Mouse (Mus musculus) CH12.LX (cell line): ENCODE data around the gene Fggy. TPM values are rescaled to one million over a fixed set of nuclear protein-coding genes. Genes with fewer than 3 reads are reported as not detected.

Experiments used
- DNase-seq: peaks from one replicate; pipeline ENCODE4 v3.0.0-alpha.2; 2013; ENCODE audit errors: extremely low read depth
- H3K27ac ChIP-seq: 2 replicates; pipeline ENCODE4 v1.5.1; 2012; ENCODE audit warnings: low read depth, mild to moderate bottlenecking, control low read depth, moderate library complexity; ENCODE audit not compliant: insufficient read depth
- H3K27me3 ChIP-seq: replicated peaks from 2 replicates; pipeline ENCODE3; 2012; ENCODE audit warnings: inconsistent platforms
- H3K36me3 ChIP-seq, 2 experiments: replicated peaks in 1 of 2; 2 replicates each; pipeline versions ENCODE3 to v1.6.1; 2012; ENCODE audit warnings: inconsistent platforms in 1 of 2, low read length in 1 of 2, mild to moderate bottlenecking in 1 of 2, mixed read lengths in 1 of 2, moderate library complexity in 1 of 2; ENCODE audit not compliant: control insufficient read depth in 1 of 2, insufficient read depth in 1 of 2
- H3K4me1 ChIP-seq, 2 experiments: 2 replicates each; pipeline ENCODE4 v1.6.1; 2012; ENCODE audit warnings: inconsistent platforms in 1 of 2, moderate library complexity in 1 of 2; ENCODE audit not compliant: insufficient read depth in 2 of 2, control insufficient read depth in 1 of 2
- H3K4me2 ChIP-seq: 2 replicates; pipeline ENCODE4 v1.6.1; 2012; ENCODE audit warnings: low read depth, mild to moderate bottlenecking, control low read depth; ENCODE audit not compliant: poor library complexity, insufficient read depth, severe bottlenecking
- H3K4me3 ChIP-seq, 3 experiments: fragments of 150-350 bp in 1 of 3; sonication (generic) in 1 of 3; replicated peaks in 1 of 3; 2 replicates each; pipeline versions ENCODE3 to v1.5.1; 2011 to 2012; ENCODE audit warnings: low read depth in 2 of 3, low read length in 2 of 3, mild to moderate bottlenecking in 2 of 3, moderate library complexity in 2 of 3, control low read depth in 1 of 3, improper control_type of control experiment in 1 of 3, inconsistent platforms in 1 of 3, mixed read lengths in 1 of 3; ENCODE audit not compliant: poor library complexity in 1 of 3
- H3K79me2 ChIP-seq: replicated peaks from 2 replicates; pipeline ENCODE4 v1.6.1; 2012; ENCODE audit warnings: mild to moderate bottlenecking, moderate library complexity; ENCODE audit not compliant: control insufficient read depth, poor library complexity, insufficient read depth, severe bottlenecking; ENCODE audit errors: extremely low read depth
- H3K9ac ChIP-seq: 2 replicates; pipeline ENCODE4 v1.6.1; 2012; ENCODE audit warnings: low read depth, mild to moderate bottlenecking, control low read depth, moderate library complexity; ENCODE audit not compliant: insufficient read depth
- H3K9me3 ChIP-seq: replicated peaks from 2 replicates; pipeline ENCODE3; 2012; ENCODE audit warnings: low read length, inconsistent platforms, mixed read lengths
- BHLHE40 ChIP-seq: IDR thresholded peaks from 2 replicates; pipeline ENCODE4 v1.6.1; 2011; ENCODE audit warnings: mild to moderate bottlenecking, low read depth, low read length, improper control_type of control experiment
- CHD2 ChIP-seq: IDR thresholded peaks from 2 replicates; pipeline ENCODE4 v1.6.1; 2011; ENCODE audit warnings: low read length, improper control_type of control experiment
- E2F4 ChIP-seq: IDR thresholded peaks from 2 replicates; pipeline ENCODE4 v1.6.1; 2011; ENCODE audit warnings: low read depth, low read length, improper control_type of control experiment; ENCODE audit not compliant: insufficient replicate concordance
- ELF1 ChIP-seq: IDR thresholded peaks from 2 replicates; pipeline ENCODE4 v1.6.1; 2014; ENCODE audit warnings: low read depth, mild to moderate bottlenecking, inconsistent platforms, low read length, improper control_type of control experiment
- ETS1 ChIP-seq: conservative IDR thresholded peaks from 2 replicates; pipeline ENCODE4 v1.6.1; 2012; ENCODE audit warnings: low read depth, mild to moderate bottlenecking, inconsistent platforms, low read length, improper control_type of control experiment, moderate library complexity
- GABPA ChIP-seq: IDR thresholded peaks from 2 replicates; pipeline ENCODE4 v1.6.1; 2012; ENCODE audit warnings: low read depth, low read length, improper control_type of control experiment, inconsistent platforms; ENCODE audit not compliant: insufficient replicate concordance
- HCFC1 ChIP-seq: IDR thresholded peaks from 2 replicates; pipeline ENCODE4 v1.6.1; 2012; ENCODE audit warnings: low read depth, mild to moderate bottlenecking, inconsistent platforms, low read length, improper control_type of control experiment
- JUN ChIP-seq: IDR thresholded peaks from 2 replicates; pipeline ENCODE4 v1.6.1; 2011; ENCODE audit warnings: low read depth, mild to moderate bottlenecking, low read length, improper control_type of control experiment, moderate library complexity; ENCODE audit not compliant: insufficient read depth
- JUND ChIP-seq: conservative IDR thresholded peaks from 2 replicates; pipeline ENCODE4 v1.6.1; 2011; ENCODE audit warnings: low read depth, low read length, improper control_type of control experiment
- KAT2A ChIP-seq: IDR thresholded peaks from 2 replicates; pipeline ENCODE4 v1.6.1; 2012; ENCODE audit warnings: low read length, improper control_type of control experiment, inconsistent platforms; ENCODE audit not compliant: insufficient replicate concordance
- MAFK ChIP-seq: IDR thresholded peaks from 2 replicates; pipeline ENCODE4 v1.6.1; 2011; ENCODE audit warnings: low read length, improper control_type of control experiment; ENCODE audit not compliant: insufficient replicate concordance
- MAZ ChIP-seq: IDR thresholded peaks from 2 replicates; pipeline ENCODE4 v1.6.1; 2012; ENCODE audit warnings: low read depth, mild to moderate bottlenecking, inconsistent platforms, low read length, improper control_type of control experiment, moderate library complexity
- MEF2A ChIP-seq: IDR thresholded peaks from 2 replicates; pipeline ENCODE4 v1.6.1; 2014; ENCODE audit warnings: low read depth, mild to moderate bottlenecking, inconsistent platforms, low read length, improper control_type of control experiment, borderline replicate concordance
- MXI1 ChIP-seq: IDR thresholded peaks from 2 replicates; pipeline ENCODE4 v1.6.1; 2011; ENCODE audit warnings: mild to moderate bottlenecking, low read depth, low read length, improper control_type of control experiment
- MYC ChIP-seq: IDR thresholded peaks from 2 replicates; pipeline ENCODE4 v1.6.1; 2011; ENCODE audit warnings: low read depth, mild to moderate bottlenecking, improper control_type of control experiment, low read length
- NELFE ChIP-seq: IDR thresholded peaks from 2 replicates; pipeline ENCODE4 v1.6.1; 2011; ENCODE audit warnings: low read depth, low read length, improper control_type of control experiment
- PAX5 ChIP-seq: IDR thresholded peaks from 2 replicates; pipeline ENCODE4 v1.6.1; 2012; ENCODE audit warnings: low read length, inconsistent platforms, mixed read lengths
- POLR2AphosphoS2 ChIP-seq: IDR thresholded peaks from 2 replicates; pipeline ENCODE4 v1.6.1; 2011; ENCODE audit warnings: low read depth, low read length, improper control_type of control experiment
- RCOR1 ChIP-seq: conservative IDR thresholded peaks from 2 replicates; pipeline ENCODE4 v1.6.1; 2012; ENCODE audit warnings: low read depth, mild to moderate bottlenecking, inconsistent platforms, low read length, improper control_type of control experiment
- SIN3A ChIP-seq: IDR thresholded peaks from 2 replicates; pipeline ENCODE4 v1.6.1; 2012; ENCODE audit warnings: low read length, improper control_type of control experiment, inconsistent platforms
- SMC3 ChIP-seq: IDR thresholded peaks from 2 replicates; pipeline ENCODE4 v1.6.1; 2011; ENCODE audit warnings: low read depth, low read length, improper control_type of control experiment
- TBP ChIP-seq: conservative IDR thresholded peaks from 2 replicates; pipeline ENCODE4 v1.6.1; 2011; ENCODE audit warnings: low read depth, low read length, improper control_type of control experiment
- TCF12 ChIP-seq: IDR thresholded peaks from 2 replicates; pipeline ENCODE4 v1.6.1; 2014; ENCODE audit warnings: low read depth, mild to moderate bottlenecking, inconsistent platforms, low read length, improper control_type of control experiment
- UBTF ChIP-seq: IDR thresholded peaks from 2 replicates; pipeline ENCODE4 v1.6.1; 2012; ENCODE audit warnings: low read depth, mild to moderate bottlenecking, inconsistent platforms, low read length, improper control_type of control experiment, moderate library complexity
- USF1 ChIP-seq: IDR thresholded peaks from 2 replicates; pipeline ENCODE4 v1.6.1; 2014; ENCODE audit warnings: low read depth, mild to moderate bottlenecking, inconsistent platforms, low read length, improper control_type of control experiment
- USF2 ChIP-seq: conservative IDR thresholded peaks from 2 replicates; pipeline ENCODE4 v1.6.1; 2011; ENCODE audit warnings: low read depth, low read length, improper control_type of control experiment
- ZC3H11A ChIP-seq: IDR thresholded peaks from 2 replicates; pipeline ENCODE4 v1.6.1; 2012; ENCODE audit warnings: low read depth, mild to moderate bottlenecking, inconsistent platforms, low read length, improper control_type of control experiment
- ZKSCAN1 ChIP-seq: IDR thresholded peaks from 2 replicates; pipeline ENCODE4 v1.6.1; 2012; ENCODE audit warnings: low read depth, inconsistent platforms, low read length, improper control_type of control experiment, borderline replicate concordance
- ZMIZ1 ChIP-seq: IDR thresholded peaks from 2 replicates; pipeline ENCODE4 v1.6.1; 2012; ENCODE audit warnings: low read depth, mild to moderate bottlenecking, inconsistent platforms, low read length, improper control_type of control experiment
- ZNF384 ChIP-seq: IDR thresholded peaks from 2 replicates; pipeline ENCODE4 v1.6.1; 2012; ENCODE audit warnings: low read depth, low read length, improper control_type of control experiment, inconsistent platforms
- dilution Hi-C: fragments of 300-500 bp; cut with MboI; formaldehyde crosslinking; loops from 2 replicates; pipeline ENCODE4 v1.14.3; 2020; ENCODE audit warnings: low sequenced_read_pairs; ENCODE audit not compliant: extremely low pct_unique_long_range_greater_than_20kb, extremely low pct_ligation_motif_present
- in situ Hi-C: fragments of 300-500 bp; cut with MboI; formaldehyde crosslinking; loops from 3 replicates; pipeline ENCODE4 v1.14.3; 2019; ENCODE audit warnings: low sequenced_read_pairs, low pct_ligation_motif_present, low pct_unique_long_range_greater_than_20kb, mixed read lengths
- polyA plus RNA-seq: library from polyadenylated mRNA; unstranded; fragments of >175 nt; gene quantifications from 2 replicates; pipeline ENCODE4 v1.2.1, GENCODE M21; 2012; ENCODE audit warnings: low read depth; ENCODE audit not compliant: insufficient read length
- total RNA-seq, 2 experiments: library from RNA; depleted of rRNA; stranded (reverse); fragments of 300-350 nt in 1 of 2; fragments of >200 nt in 1 of 2; gene quantifications; 2 replicates each; pipeline ENCODE4 v1.2.3; 2012 to 2014

Fggy gene
- total and polyA plus RNA-seq, 3 experiments: 6.2 to 7.5 (median 6.9) TPM

GRCm38 (mm10) chr4:95897236-95897874 lies 340.0 kb downstream of the Fggy start:
- in situ Hi-C loops: no loop called here
- Histone ChIP-seq H3K9me3 (no peaks in the 10 kb centered on the region), H3K4me2 (no peak overlapping the region), H3K36me3 (no peaks in the 10 kb centered on the region), H3K79me2 (no peaks in the 10 kb centered on the region), H3K27ac (no peak overlapping the region), H3K4me1 (peaks cover 0 to 2% of the 10 kb centered on the region in 2 experiments; a peak in 1 of 4 replicates), H3K4me3 (no peak overlapping the region), H3K9ac (no peak overlapping the region), H3K27me3 (no peaks in the 10 kb centered on the region)
- TF ChIP-seq NELFE (no peak), TBP (no peak), JUN (no peak), ZKSCAN1 (no peak), SMC3 (no peak), ELF1 (no peak), RCOR1 (no peak), MXI1 (no peak), KAT2A (no peak), USF1 (no peak), MEF2A (no peak), ZMIZ1 (no peak), MAZ (no peak), MAFK (no peak), GABPA (no peak), HCFC1 (no peak), MYC (no peak), JUND (no peak), POLR2AphosphoS2 (no peak), E2F4 (no peak)
- dilution Hi-C loops: no loop called here
- no peak for DNase-seq

DNA sequence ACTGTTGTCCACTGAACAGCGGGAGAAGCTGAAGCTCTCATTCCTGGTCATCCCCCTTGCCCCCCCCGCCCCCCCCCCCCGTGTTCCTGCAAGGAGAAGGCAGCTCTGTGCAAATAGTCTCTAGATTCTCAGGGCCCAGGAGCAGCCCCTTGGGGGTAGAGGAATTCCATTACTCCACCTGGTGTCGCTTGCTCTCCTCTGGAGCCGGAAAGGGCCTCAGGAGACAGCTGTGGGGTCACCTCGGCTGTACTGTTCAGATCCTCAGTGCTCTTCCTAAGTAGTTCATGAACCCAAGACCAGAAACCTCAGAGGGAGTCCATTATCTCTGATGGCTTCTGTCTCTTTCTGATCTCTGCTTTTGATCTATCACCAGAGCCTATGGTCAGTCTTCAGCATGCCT lies 341.4 kb downstream of the Fggy start:
- no peak for TF ChIP-seq SIN3A
- TF ChIP-seq USF1: no peak
- TF ChIP-seq SMC3: no peak
- TF ChIP-seq UBTF: no peak
- no peak for TF ChIP-seq MYC
- TF ChIP-seq MAZ: no peak
- TF ChIP-seq USF2: no peak
- no peak for TF ChIP-seq ELF1
- no peak for TF ChIP-seq TCF12
- no peak for TF ChIP-seq ETS1
- TF ChIP-seq CHD2: no peak
- TF ChIP-seq HCFC1: no peak
- TF ChIP-seq ZC3H11A: no peak
- no peak for TF ChIP-seq PAX5
- no peak for TF ChIP-seq ZNF384
- no peak for TF ChIP-seq POLR2AphosphoS2
- no peak for TF ChIP-seq BHLHE40
- Histone ChIP-seq H3K4me2 (no peak overlapping the region), H3K4me1 (peaks cover 0 to 2% of the 10 kb centered on the region in 2 experiments; a peak in 1 of 4 replicates), H3K27ac (no peak overlapping the region), H3K79me2 (no peaks in the 10 kb centered on the region), H3K9ac (no peak overlapping the region), H3K27me3 (no peaks in the 10 kb centered on the region), H3K9me3 (no peaks in the 10 kb centered on the region), H3K4me3 (no peak overlapping the region), H3K36me3 (no peaks in the 10 kb centered on the region)
- in situ Hi-C loops (no loop called here), dilution Hi-C loops (no loop called here)
- no peak for DNase-seq
